Comparison of ENCODE assay signal across 28 mouse cellular contexts in the genomic region with DNA sequence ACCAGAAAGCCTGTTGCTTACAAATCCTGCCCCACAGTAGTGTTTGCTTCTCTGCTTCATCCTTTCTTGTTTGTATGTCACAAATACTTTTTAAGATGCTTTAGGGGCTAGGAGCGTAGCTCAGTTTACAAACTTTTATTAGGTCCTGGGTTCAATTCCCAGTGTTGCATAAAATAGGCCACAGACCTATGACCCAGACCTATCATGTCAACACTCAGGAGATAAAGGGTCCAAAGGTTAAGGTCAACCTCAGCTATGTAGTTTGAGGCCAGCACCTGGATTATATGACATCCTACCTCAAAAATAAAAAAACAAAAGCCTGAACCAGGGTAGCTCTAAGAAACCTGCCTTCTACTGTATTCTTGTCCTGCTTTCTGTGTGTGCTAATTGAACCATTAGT. TPM values are rescaled to one million over a fixed set of nuclear protein-coding genes. Genes with fewer than 3 reads are reported as not detected.
A peak's percentile ranks its signal among the peaks of the same experiment; 100 is the strongest.
DNase-seq lines count a peak whose midpoint lies in the region; ATAC-seq and TF ChIP-seq lines count a peak whose summit lies in the region.
"Had no signal": no experiment of that assay in that cellular context is flagged by ENCODE, and none has a peak within 500 bp of the region (broad histone marks: within the 10 kb centered on the region; RNA-seq: fewer than 3 reads in every experiment).

No protein-coding gene starts in this region.

- H3K4me3 ChIP-seq in liver, adult 2 months (ENCODE audit: insufficient read depth, low read depth, low read length), result no peak overlapping the region
- no peak overlapping the region for H3K4me3 ChIP-seq in liver, embryonic 12.5 days
- H3K4me3 ChIP-seq in liver, embryonic 14.5 days (ENCODE audit: insufficient read depth in 1 of 2, low read depth in 2 of 2, low read length in 2 of 2), result no peak overlapping the region
- H3K4me3 ChIP-seq: embryonic facial prominence, embryonic 10.5 days; embryonic facial prominence, embryonic 13.5 days; erythroblast, embryonic 14.5 days; forebrain, embryonic 12.5 days; forebrain, embryonic 15.5 days; heart, embryonic 13.5 days; hindbrain, embryonic 12.5 days; hindbrain, embryonic 15.5 days had no signal

- H3K4me2 ChIP-seq in liver, embryonic 12.5 days, result no peak overlapping the region
- H3K4me2 ChIP-seq in liver, embryonic 14.5 days (ENCODE audit: low read depth), result no peak overlapping the region
- H3K4me2 ChIP-seq: embryonic facial prominence, embryonic 13.5 days; forebrain, embryonic 12.5 days; forebrain, embryonic 15.5 days; heart, embryonic 13.5 days; hindbrain, embryonic 12.5 days; hindbrain, embryonic 15.5 days had no signal

- intact Hi-C loops in heart, postnatal 25 days (cut with DNase I), result no loop called here

- no peak for ATAC-seq in liver, embryonic 12.5 days
- ATAC-seq in liver, embryonic 14.5 days (ENCODE audit: insufficient read depth), result no peak
- ATAC-seq: forebrain, embryonic 15.5 days; Patski had no signal

- no peak for TF ChIP-seq EP300 in liver, embryonic 14.5 days (IDR thresholded peaks at IDR 0.05; ENCODE audit: low read depth)

- peak; percentile 89 for DNase-seq in liver, adult 2 months (ENCODE audit: extremely low read depth, low read depth, low spot score)
- no peak for DNase-seq in liver
- DNase-seq in liver, embryonic 14.5 days (ENCODE audit: low read depth in 3 of 3, low spot score in 3 of 3), result no peak
- no peak for DNase-seq in heart, postnatal 25 days (ENCODE audit: low spot score)
- no peak for DNase-seq in cerebellum, postnatal 14 days
- DNase-seq: adrenal gland, postnatal 10 days; B cell, adult 2 months; embryo, embryonic 11 days; gastrocnemius, postnatal 25 days; heart, adult 18-20 months; heart, postnatal 14 days had no signal

- H3K79me2 ChIP-seq in liver, adult 2 months (ENCODE audit: control insufficient read depth, insufficient read depth, low read length), result no peaks in the 10 kb centered on the region

- H3K27ac ChIP-seq in liver, adult 2 months (replicated peaks; ENCODE audit: insufficient read depth, low read depth, low read length), result peak overlapping the region; percentile 96
- peak overlapping the region; percentile 97 for H3K27ac ChIP-seq in liver, embryonic 12.5 days
- peak overlapping the region; percentile 37; the same call in 1 of the 2 replicates for H3K27ac ChIP-seq in liver, embryonic 14.5 days
- H3K27ac ChIP-seq: embryonic facial prominence, embryonic 10.5 days; embryonic facial prominence, embryonic 13.5 days; forebrain, embryonic 12.5 days; forebrain, embryonic 15.5 days; heart, embryonic 13.5 days; hindbrain, embryonic 12.5 days; hindbrain, embryonic 15.5 days had no signal

- no peak for TF ChIP-seq POLR2A in liver, adult 2 months (IDR thresholded peaks at IDR 0.05; ENCODE audit: extremely low read depth, insufficient read depth, low read length)

- H3K9me3 ChIP-seq in liver, embryonic 12.5 days (replicated peaks), result no peaks in the 10 kb centered on the region
- H3K9me3 ChIP-seq in liver, embryonic 14.5 days (ENCODE audit: control insufficient read depth, low read length), result no peaks in the 10 kb centered on the region
- H3K9me3 ChIP-seq: embryonic facial prominence, embryonic 10.5 days; embryonic facial prominence, embryonic 13.5 days; forebrain, embryonic 12.5 days; forebrain, embryonic 15.5 days; G1E; heart, embryonic 13.5 days; hindbrain, embryonic 12.5 days; hindbrain, embryonic 15.5 days had no signal

- WGBS in liver, adult 2 months, result 46% methylated on average over 1 of the region's 1 CpGs
- 86% methylated on average over 1 of the region's 1 CpGs for WGBS in liver, embryonic 12.5 days (ENCODE audit: insufficient replicate concordance)
- 85% methylated on average over 1 of the region's 1 CpGs for WGBS in liver, embryonic 14.5 days (ENCODE audit: insufficient replicate concordance)

- H3K9ac ChIP-seq in liver, adult 2 months (ENCODE audit: low read depth, low read length), result no peak overlapping the region
- H3K9ac ChIP-seq in liver, embryonic 12.5 days, result no peak overlapping the region
- no peak overlapping the region for H3K9ac ChIP-seq in liver, embryonic 14.5 days (replicated peaks)
- H3K9ac ChIP-seq: embryonic facial prominence, embryonic 13.5 days; forebrain, embryonic 12.5 days; forebrain, embryonic 15.5 days; heart, embryonic 13.5 days; hindbrain, embryonic 12.5 days; hindbrain, embryonic 15.5 days had no signal

- no peak for TF ChIP-seq CTCF in liver, adult 2 months (IDR thresholded peaks at IDR 0.05; ENCODE audit: low read depth, low read length)
- TF ChIP-seq CTCF in liver, embryonic 14.5 days (IDR thresholded peaks at IDR 0.05; ENCODE audit: low read depth), result no peak

- H3K36me3 ChIP-seq in liver, adult 2 months (ENCODE audit: control insufficient read depth, insufficient read depth, low read length), result peaks cover 42% of the 10 kb centered on the region
- H3K36me3 ChIP-seq in liver, embryonic 12.5 days, result peaks cover 93% of the 10 kb centered on the region
- peaks cover 66% of the 10 kb centered on the region for H3K36me3 ChIP-seq in liver, embryonic 14.5 days (replicated peaks; ENCODE audit: control insufficient read depth, insufficient read depth, low read depth)

- no peaks in the 10 kb centered on the region for H3K27me3 ChIP-seq in liver, adult 2 months (ENCODE audit: control insufficient read depth, insufficient read depth, low read length)
- H3K27me3 ChIP-seq in liver, embryonic 12.5 days (replicated peaks), result no peaks in the 10 kb centered on the region
- no peaks in the 10 kb centered on the region for H3K27me3 ChIP-seq in liver, embryonic 14.5 days (ENCODE audit: control insufficient read depth, insufficient read depth, low read length)
- H3K27me3 ChIP-seq: CH12.LX; embryonic facial prominence, embryonic 13.5 days; forebrain, embryonic 12.5 days; forebrain, embryonic 15.5 days; heart, embryonic 13.5 days; hindbrain, embryonic 12.5 days; hindbrain, embryonic 15.5 days; Patski had no signal

- H3K4me1 ChIP-seq in liver, adult 2 months (ENCODE audit: control insufficient read depth, insufficient read depth, low read length), result peaks cover 30% of the 10 kb centered on the region
- H3K4me1 ChIP-seq in liver, embryonic 12.5 days, result peaks cover 60% of the 10 kb centered on the region
- peaks cover 28 to 29% of the 10 kb centered on the region in 2 experiments for H3K4me1 ChIP-seq in liver, embryonic 14.5 days (replicated peaks; ENCODE audit: control insufficient read depth in 2 of 2, insufficient read depth in 2 of 2, low read length in 1 of 2)

RNA-seq across cellular contexts. Expression of a gene that starts 6.4 kb away (rescaled TPM):
- 50.0 and 55.1 TPM in 2 replicates for total RNA-seq in liver, adult 2 months (2014; rRNA removed)
- 88.8 and 130 TPM in 2 replicates for polyA plus RNA-seq in liver, adult 2 months (2012; rRNA removed)
- 141 and 145 TPM in 2 replicates for polyA plus RNA-seq in liver, embryonic 12.5 days (2016; fragmentation: Nextera tagmentation; extraction: Ambion mirVana)
- 146 and 246 TPM in 2 replicates for polyA plus RNA-seq in liver, embryonic 14.5 days (2012; rRNA removed)
- 108 and 129 TPM in 2 replicates for polyA plus RNA-seq in liver, embryonic 14.5 days (2014; fragmentation: Nextera tagmentation; extraction: Ambion mirVana)
- total RNA-seq in heart, postnatal 25 days (2021), result 10 to 100 TPM; 58.3 to 81.7 TPM

RNA-seq across cellular contexts. Expression of a gene that starts 13.0 kb away (rescaled TPM):
- not detected in 2 replicates for total RNA-seq in liver, adult 2 months (2014; rRNA removed)
- polyA plus RNA-seq in liver, adult 2 months (2012; rRNA removed), result not detected in 2 replicates
- not detected in 2 replicates for polyA plus RNA-seq in liver, embryonic 12.5 days (2016; fragmentation: Nextera tagmentation; extraction: Ambion mirVana)
- polyA plus RNA-seq in liver, embryonic 14.5 days (2012; rRNA removed), result not detected in 2 replicates
- not detected in 2 replicates for polyA plus RNA-seq in liver, embryonic 14.5 days (2014; fragmentation: Nextera tagmentation; extraction: Ambion mirVana)
- total RNA-seq in heart, postnatal 25 days (2021), result 10 to 100 TPM; 16.1 to 21.0 TPM
- total RNA-seq: CH12.LX; hematopoietic stem cell, adult 5-6 weeks had no signal
- polyA plus RNA-seq: cerebellum, adult 2 months; cortical plate, adult 2 months; embryonic facial prominence, embryonic 10.5 days; embryonic facial prominence, embryonic 13.5 days; erythroblast, embryonic 14.5 days; forebrain, embryonic 12.5 days; G1E; gonadal fat pad, adult 2 months; heart, embryonic 13.5 days; hindbrain, embryonic 12.5 days; hindbrain, embryonic 15.5 days; Patski had no signal

RNA-seq across cellular contexts. Expression of a gene that starts 14.8 kb away (rescaled TPM):
- total RNA-seq in liver, adult 2 months (2014; rRNA removed), result 13.4 and 16.0 TPM in 2 replicates
- 12.8 and 17.1 TPM in 2 replicates for polyA plus RNA-seq in liver, adult 2 months (2012; rRNA removed)
- polyA plus RNA-seq in liver, embryonic 12.5 days (2016; fragmentation: Nextera tagmentation; extraction: Ambion mirVana), result 29.1 and 30.1 TPM in 2 replicates
- polyA plus RNA-seq in liver, embryonic 14.5 days (2012; rRNA removed), result 4.3 and 4.8 TPM in 2 replicates
- polyA plus RNA-seq in liver, embryonic 14.5 days (2014; fragmentation: Nextera tagmentation; extraction: Ambion mirVana), result 13.3 and 14.5 TPM in 2 replicates
- 10 to 100 TPM; 29.2 to 32.3 TPM for total RNA-seq in heart, postnatal 25 days (2021)

RNA-seq across cellular contexts. Expression of a gene that starts 15.5 kb away (rescaled TPM):
- total RNA-seq in liver, adult 2 months (2014; rRNA removed), result 8.3 and 12.3 TPM in 2 replicates
- 17.0 and 19.1 TPM in 2 replicates for polyA plus RNA-seq in liver, adult 2 months (2012; rRNA removed)
- 46.8 and 47.0 TPM in 2 replicates for polyA plus RNA-seq in liver, embryonic 12.5 days (2016; fragmentation: Nextera tagmentation; extraction: Ambion mirVana)
- polyA plus RNA-seq in liver, embryonic 14.5 days (2012; rRNA removed), result 16.2 and 25.6 TPM in 2 replicates
- polyA plus RNA-seq in liver, embryonic 14.5 days (2014; fragmentation: Nextera tagmentation; extraction: Ambion mirVana), result 30.0 and 32.9 TPM in 2 replicates
- total RNA-seq in heart, postnatal 25 days (2021), result 10 to 100 TPM; 15.5 to 15.9 TPM

RNA-seq across cellular contexts. Expression of a gene that starts 38.4 kb away (rescaled TPM):
- under 0.01 and 0.13 TPM in 2 replicates for total RNA-seq in liver, adult 2 months (2014; rRNA removed)
- polyA plus RNA-seq in liver, adult 2 months (2012; rRNA removed), result 0.02 and 0.09 TPM in 2 replicates
- polyA plus RNA-seq in liver, embryonic 12.5 days (2016; fragmentation: Nextera tagmentation; extraction: Ambion mirVana), result 0.02 and 0.37 TPM in 2 replicates
- 0.01 and 0.02 TPM in 2 replicates for polyA plus RNA-seq in liver, embryonic 14.5 days (2012; rRNA removed)
- 0.01 TPM in 1 of 2 replicates, not detected in the other for polyA plus RNA-seq in liver, embryonic 14.5 days (2014; fragmentation: Nextera tagmentation; extraction: Ambion mirVana)
- under 1 TPM in 1 of 2 experiments, not detected in 1; 0.36 TPM for total RNA-seq in heart, postnatal 25 days (2021)
- total RNA-seq: hematopoietic stem cell, adult 5-6 weeks had no signal
- polyA plus RNA-seq: embryonic facial prominence, embryonic 13.5 days; erythroblast, embryonic 14.5 days; G1E; heart, embryonic 13.5 days; heart, embryonic 16.5 days had no signal

Comparison
In these comparisons a context has a peak if more than half of its experiments do, and no peak if none do; other contexts are left out.
1. H3K27ac ChIP-seq: peak in every context shown above with its lines; median percentile 97 in liver, embryonic 12.5 days; 96 in liver, adult 2 months; 37 in liver, embryonic 14.5 days.